8 mouse cellular contexts compared by ENCODE assay signal in genomic region chr6:120579831-120580712, GRCm38 (mm10). TPM values are rescaled to one million over a fixed set of nuclear protein-coding genes. Genes with fewer than 3 reads are reported as not detected.
DNase-seq lines count a peak whose midpoint lies in the region; ATAC-seq lines count a peak whose summit lies in the region.

No protein-coding gene starts in this region.

- H3K9ac ChIP-seq in stomach, embryonic 15.5 days: no peak overlapping the region

- H3K4me1 ChIP-seq in stomach, embryonic 15.5 days: peaks cover 15% of the 10 kb centered on the region

- peak overlapping the region; percentile 88 for H3K4me2 ChIP-seq in stomach, embryonic 15.5 days

- H3K9me3 ChIP-seq in stomach, embryonic 15.5 days: no peaks in the 10 kb centered on the region

- H3K27ac ChIP-seq in stomach, embryonic 15.5 days: no peak overlapping the region

- 2% methylated on average over 18 of the region's 23 CpGs for WGBS in stomach, embryonic 15.5 days

- H3K36me3 ChIP-seq in stomach, embryonic 15.5 days: no peaks in the 10 kb centered on the region

- H3K4me3 ChIP-seq in stomach, embryonic 15.5 days (replicated peaks): peak overlapping the region; percentile 41

- peak; percentile 17 for DNase-seq in 3T3-L1 (ENCODE audit: low read depth, low spot score)
- peak; percentile 61 for DNase-seq in embryo, embryonic 11.5 days (ENCODE audit: low read depth, low spot score)
- DNase-seq in heart, adult 18-20 months: peak; percentile 67 to 77
- DNase-seq in kidney, adult 9 months: peak; percentile 67
- peak; percentile 87 for DNase-seq in liver
- peak; percentile 10 to 12 for DNase-seq in monocyte, adult 2 months (ENCODE audit: low read depth in 1 of 2, low spot score in 2 of 2)

- 0 out of 2 replicates have a peak, but pooled peaks cover 2% of the 10 kb centered on the region for H3K27me3 ChIP-seq in stomach, embryonic 15.5 days (replicated peaks)

- ATAC-seq in activated CD4-positive, CD25-positive, alpha-beta regulatory T cell, adult 4 months: peak; percentile 81
- ATAC-seq in stomach, embryonic 15.5 days (ENCODE audit: insufficient read depth, low FRiP score, low read depth): peak; percentile 90

RNA-seq across cellular contexts. Expression of gene Hdhd5, which starts 49.0 kb away (rescaled TPM):
- 10 to 100 TPM; 30.0 to 32.7 TPM for polyA plus RNA-seq in activated CD4-positive, CD25-positive, alpha-beta regulatory T cell, adult 4 months (2017; shearing (Covaris generic))
- 10 to 100 TPM; 18.7 to 21.8 TPM for total RNA-seq in heart, adult 18-20 months (2021)
- polyA plus RNA-seq in stomach, embryonic 15.5 days (2015; fragmentation: Nextera tagmentation; extraction: Ambion mirVana): 15.2 and 20.5 TPM in 2 replicates

Comparison
In these comparisons a context has a peak if more than half of its experiments do, and no peak if none do; other contexts are left out.
1. DNase-seq: peak in every context shown above with its lines; median percentile 87 in liver; 72 in heart, adult 18-20 months; 67 in kidney, adult 9 months; 61 in embryo, embryonic 11.5 days; 17 in 3T3-L1; 11 in monocyte, adult 2 months.